Mouse (Mus musculus): ENCODE measurements at regions not wholly inside any gene's neighbourhood (a gene's known extent, or its start where the extent isn't known, plus 50 kb on each side); places are given as distances from the start of the nearest gene placed in this dataset.

- no peak for TF ChIP-seq POLR2A (IDR thresholded peaks at IDR 0.05; ENCODE audit: extremely low read depth, insufficient read depth, low read length)
- TF ChIP-seq CTCF (IDR thresholded peaks at IDR 0.05; ENCODE audit: extremely low read depth, insufficient read depth, low read length) = no peak
Measured at GRCm38 (mm10) chr1:137922769-137923168, 252.7 kb downstream of the Ptprc start.

Measured in cortical plate, adult 2 months (tissue).